Mouse (Mus musculus) natural killer cell, adult 2 months (primary cell): ENCODE data around the gene Defa34.
"Not testable (repeated sequence)": the region's sequence is repeated elsewhere in the genome, so short reads cannot be mapped to it uniquely, and the experiment has no call there.

Experiments
- DNase-seq, 2 experiments: peaks; one replicate each; pipeline ENCODE4 v3.0.0; 2022; ENCODE audit warnings: low spot score in 2 of 2

Defa34 gene

GRCm38 (mm10) chr8:21665497-21665896 is at the start of gene Defa34:
Gene Defa34 (plus strand): TSS chr8:21665797.
- DNase-seq = not testable (repeated sequence)

- DNase-seq = not testable (repeated sequence)
Measured at GRCm38 (mm10) chr8:21617883-21618282, 47.7 kb upstream of the Defa34 start, which contains the start of gene Defa26. Gene Defa26 (plus strand): TSS chr8:21618183.

- DNase-seq = not testable (repeated sequence)
Measured at GRCm38 (mm10) chr8:21655480-21655879, 10.1 kb upstream of the Defa34 start, which contains the start of gene Defa17. Gene Defa17 (plus strand): TSS chr8:21655780.

- DNase-seq = not testable (repeated sequence)
Measured at GRCm38 (mm10) chr8:21703545-21703944, 37.9 kb downstream of the Defa34 start, which contains the start of gene AY761184. Gene AY761184 (minus strand): TSS chr8:21703645.
